Mouse (Mus musculus): ENCODE data around the gene Cdyl2. TPM values are rescaled to one million over a fixed set of nuclear protein-coding genes. Genes with fewer than 3 reads are reported as not detected.

Cdyl2 gene
- polyA plus RNA-seq, 1 experiment from 2014 or later = 10.2 TPM

- WGBS = 81% methylated on average over 3 of the region's 3 CpGs
- Histone ChIP-seq H3K4me3 (ENCODE audit: low read depth, low read length) (no peak overlapping the region), H3K9ac (ENCODE audit: low read length) (no peak overlapping the region), H3K27ac (ENCODE audit: low read depth, low read length) (no peak overlapping the region), H3K4me1 (ENCODE audit: control insufficient read depth, insufficient read depth, low read length) (no peaks in the 10 kb centered on the region), H3K9me3 (ENCODE audit: control insufficient read depth, low read length) (no peaks in the 10 kb centered on the region), H3K27me3 (ENCODE audit: control insufficient read depth, insufficient read depth, low read length) (no peaks in the 10 kb centered on the region), H3K36me3 (ENCODE audit: control insufficient read depth, insufficient read depth, low read length) (no peaks in the 10 kb centered on the region), H3K4me2 (ENCODE audit: low read depth) (no peak overlapping the region)
- DNase-seq (ENCODE audit: low spot score) = no peak
- no peak for ATAC-seq (ENCODE audit: insufficient read depth, low FRiP score, low TSS enrichment)
These were observed 76.0 kb downstream of the Cdyl2 start for GRCm38 (mm10) chr8:116656811-116657210.

GRCm38 (mm10) chr8:116654881-116655280 lies 77.9 kb downstream of the Cdyl2 start:
- no peak overlapping the region for H3K27ac ChIP-seq (ENCODE audit: low read depth, low read length)
- no peaks in the 10 kb centered on the region for H3K9me3 ChIP-seq (ENCODE audit: control insufficient read depth, low read length)
- no peak overlapping the region for H3K4me3 ChIP-seq (ENCODE audit: low read depth, low read length)
- H3K27me3 ChIP-seq (ENCODE audit: control insufficient read depth, insufficient read depth, low read length) = no peaks in the 10 kb centered on the region
- no peak overlapping the region for H3K4me2 ChIP-seq (ENCODE audit: low read depth)
- H3K9ac ChIP-seq (ENCODE audit: low read length) = no peak overlapping the region
- H3K36me3 ChIP-seq (ENCODE audit: control insufficient read depth, insufficient read depth, low read length) = no peaks in the 10 kb centered on the region
- H3K4me1 ChIP-seq (ENCODE audit: control insufficient read depth, insufficient read depth, low read length) = no peaks in the 10 kb centered on the region
- WGBS = 90% methylated on average over 3 of the region's 3 CpGs
- no peak for ATAC-seq (ENCODE audit: insufficient read depth, low FRiP score, low TSS enrichment)
- no peak for DNase-seq (ENCODE audit: low spot score)

- Histone ChIP-seq H3K4me3 (ENCODE audit: low read depth, low read length) (no peak overlapping the region), H3K36me3 (ENCODE audit: control insufficient read depth, insufficient read depth, low read length) (no peaks in the 10 kb centered on the region), H3K9me3 (ENCODE audit: control insufficient read depth, low read length) (no peaks in the 10 kb centered on the region), H3K27ac (ENCODE audit: low read depth, low read length) (no peak overlapping the region), H3K4me2 (ENCODE audit: low read depth) (no peak overlapping the region), H3K9ac (ENCODE audit: low read length) (no peak overlapping the region), H3K4me1 (ENCODE audit: control insufficient read depth, insufficient read depth, low read length) (no peaks in the 10 kb centered on the region), H3K27me3 (ENCODE audit: control insufficient read depth, insufficient read depth, low read length) (no peaks in the 10 kb centered on the region)
- 63% methylated on average over 4 of the region's 4 CpGs for WGBS
- ATAC-seq (ENCODE audit: insufficient read depth, low FRiP score, low TSS enrichment) (no peak), DNase-seq (ENCODE audit: low spot score) (no peak)
These were observed 79.8 kb downstream of the Cdyl2 start for GRCm38 (mm10) chr8:116652949-116653348.

- H3K4me2 ChIP-seq (ENCODE audit: low read depth) = no peak overlapping the region
- H3K4me1 ChIP-seq (ENCODE audit: control insufficient read depth, insufficient read depth, low read length) = no peaks in the 10 kb centered on the region
- 78% methylated on average over 16 of the region's 16 CpGs for WGBS
- no peaks in the 10 kb centered on the region for H3K27me3 ChIP-seq (ENCODE audit: control insufficient read depth, insufficient read depth, low read length)
- H3K9ac ChIP-seq (ENCODE audit: low read length) = no peak overlapping the region
- DNase-seq (ENCODE audit: low spot score) (no peak), ATAC-seq (ENCODE audit: insufficient read depth, low FRiP score, low TSS enrichment) (no peak)
- no peaks in the 10 kb centered on the region for H3K9me3 ChIP-seq (ENCODE audit: control insufficient read depth, low read length)
- H3K27ac ChIP-seq (ENCODE audit: low read depth, low read length) = no peak overlapping the region
- no peak overlapping the region for H3K4me3 ChIP-seq (ENCODE audit: low read depth, low read length)
- no peaks in the 10 kb centered on the region for H3K36me3 ChIP-seq (ENCODE audit: control insufficient read depth, insufficient read depth, low read length)
These were observed 82.6 kb downstream of the Cdyl2 start for GRCm38 (mm10) chr8:116649975-116650725.

- Histone ChIP-seq H3K27me3 (ENCODE audit: control insufficient read depth, insufficient read depth, low read length) (no peaks in the 10 kb centered on the region), H3K4me2 (ENCODE audit: low read depth) (no peak overlapping the region), H3K4me3 (ENCODE audit: low read depth, low read length) (no peak overlapping the region), H3K9ac (ENCODE audit: low read length) (no peak overlapping the region), H3K27ac (ENCODE audit: low read depth, low read length) (no peak overlapping the region), H3K36me3 (ENCODE audit: control insufficient read depth, insufficient read depth, low read length) (no peaks in the 10 kb centered on the region), H3K9me3 (ENCODE audit: control insufficient read depth, low read length) (no peaks in the 10 kb centered on the region), H3K4me1 (ENCODE audit: control insufficient read depth, insufficient read depth, low read length) (no peaks in the 10 kb centered on the region)
- no peak for ATAC-seq (ENCODE audit: insufficient read depth, low FRiP score, low TSS enrichment)
- DNase-seq (ENCODE audit: low spot score) = no peak
- 77% methylated on average over 4 of the region's 4 CpGs for WGBS
These were observed 87.4 kb downstream of the Cdyl2 start for GRCm38 (mm10) chr8:116645376-116645775.

GRCm38 (mm10) chr8:116640925-116641324 lies 91.9 kb downstream of the Cdyl2 start:
- Histone ChIP-seq H3K36me3 (ENCODE audit: control insufficient read depth, insufficient read depth, low read length) (no peaks in the 10 kb centered on the region), H3K4me2 (ENCODE audit: low read depth) (no peak overlapping the region), H3K27me3 (ENCODE audit: control insufficient read depth, insufficient read depth, low read length) (no peaks in the 10 kb centered on the region), H3K9ac (ENCODE audit: low read length) (no peak overlapping the region), H3K27ac (ENCODE audit: low read depth, low read length) (no peak overlapping the region), H3K4me1 (ENCODE audit: control insufficient read depth, insufficient read depth, low read length) (no peaks in the 10 kb centered on the region), H3K4me3 (ENCODE audit: low read depth, low read length) (no peak overlapping the region), H3K9me3 (ENCODE audit: control insufficient read depth, low read length) (no peaks in the 10 kb centered on the region)
- DNase-seq (ENCODE audit: low spot score) = no peak
- 89% methylated on average over 10 of the region's 10 CpGs for WGBS
- ATAC-seq (ENCODE audit: insufficient read depth, low FRiP score, low TSS enrichment) = no peak

GRCm38 (mm10) chr8:116637998-116638397 lies 94.8 kb downstream of the Cdyl2 start:
- no peak overlapping the region for H3K4me2 ChIP-seq (ENCODE audit: low read depth)
- ATAC-seq (ENCODE audit: insufficient read depth, low FRiP score, low TSS enrichment) = no peak
- no peaks in the 10 kb centered on the region for H3K9me3 ChIP-seq (ENCODE audit: control insufficient read depth, low read length)
- H3K9ac ChIP-seq (ENCODE audit: low read length) = no peak overlapping the region
- H3K36me3 ChIP-seq (ENCODE audit: control insufficient read depth, insufficient read depth, low read length) = no peaks in the 10 kb centered on the region
- no peak overlapping the region for H3K27ac ChIP-seq (ENCODE audit: low read depth, low read length)
- DNase-seq (ENCODE audit: low spot score) = no peak
- H3K4me1 ChIP-seq (ENCODE audit: control insufficient read depth, insufficient read depth, low read length) = no peaks in the 10 kb centered on the region
- no peaks in the 10 kb centered on the region for H3K27me3 ChIP-seq (ENCODE audit: control insufficient read depth, insufficient read depth, low read length)
- WGBS = 75% methylated on average over 4 of the region's 4 CpGs
- H3K4me3 ChIP-seq (ENCODE audit: low read depth, low read length) = no peak overlapping the region

- ATAC-seq (ENCODE audit: insufficient read depth, low FRiP score, low TSS enrichment) (no peak), DNase-seq (ENCODE audit: low spot score) (no peak)
- H3K9ac ChIP-seq (ENCODE audit: low read length) = no peak overlapping the region
- H3K36me3 ChIP-seq (ENCODE audit: control insufficient read depth, insufficient read depth, low read length) = no peaks in the 10 kb centered on the region
- 96% methylated on average over 7 of the region's 7 CpGs for WGBS
- H3K4me2 ChIP-seq (ENCODE audit: low read depth) = no peak overlapping the region
- H3K4me1 ChIP-seq (ENCODE audit: control insufficient read depth, insufficient read depth, low read length) = no peaks in the 10 kb centered on the region
- H3K4me3 ChIP-seq (ENCODE audit: low read depth, low read length) = no peak overlapping the region
- H3K27ac ChIP-seq (ENCODE audit: low read depth, low read length) = no peak overlapping the region
- no peaks in the 10 kb centered on the region for H3K9me3 ChIP-seq (ENCODE audit: control insufficient read depth, low read length)
- no peaks in the 10 kb centered on the region for H3K27me3 ChIP-seq (ENCODE audit: control insufficient read depth, insufficient read depth, low read length)
These were observed 95.6 kb downstream of the Cdyl2 start for GRCm38 (mm10) chr8:116637193-116637592.

- H3K9me3 ChIP-seq (ENCODE audit: control insufficient read depth, low read length) = no peaks in the 10 kb centered on the region
- H3K4me1 ChIP-seq (ENCODE audit: control insufficient read depth, insufficient read depth, low read length) = no peaks in the 10 kb centered on the region
- H3K4me2 ChIP-seq (ENCODE audit: low read depth) = no peak overlapping the region
- no peak overlapping the region for H3K27ac ChIP-seq (ENCODE audit: low read depth, low read length)
- no peaks in the 10 kb centered on the region for H3K36me3 ChIP-seq (ENCODE audit: control insufficient read depth, insufficient read depth, low read length)
- ATAC-seq (ENCODE audit: insufficient read depth, low FRiP score, low TSS enrichment) (no peak), DNase-seq (ENCODE audit: low spot score) (no peak)
- 88% methylated on average over 10 of the region's 10 CpGs for WGBS
- no peaks in the 10 kb centered on the region for H3K27me3 ChIP-seq (ENCODE audit: control insufficient read depth, insufficient read depth, low read length)
- H3K9ac ChIP-seq (ENCODE audit: low read length) = no peak overlapping the region
- no peak overlapping the region for H3K4me3 ChIP-seq (ENCODE audit: low read depth, low read length)
These were observed 96.4 kb downstream of the Cdyl2 start for GRCm38 (mm10) chr8:116636396-116636795.

All from neural tube, embryonic 11.5 days (tissue).